Mouse (Mus musculus): Measurements from ENCODE around the gene Rcn3. TPM values are rescaled to one million over a fixed set of nuclear protein-coding genes. Genes with fewer than 3 reads are reported as not detected.
A peak's percentile ranks its signal among the peaks of the same experiment; 100 is the strongest.

Rcn3 gene
- total RNA-seq, 1 experiment = 137 TPM

GRCm38 (mm10) chr7:45093516-45093905, 1.5 kb upstream of the Rcn3 start:
- TF ChIP-seq ZNF384 (IDR thresholded peaks at IDR 0.05; ENCODE audit: low read depth, low read length) (no peak), HCFC1 (IDR thresholded peaks at IDR 0.05; ENCODE audit: borderline replicate concordance, insufficient read depth, low read length) (no peak), MAFK (IDR thresholded peaks at IDR 0.05; ENCODE audit: insufficient read depth, low read depth, low read length) (no peak), CHD2 (IDR thresholded peaks at IDR 0.05; ENCODE audit: low read depth, low read length) (no peak), ZC3H11A (IDR thresholded peaks at IDR 0.05; ENCODE audit: borderline replicate concordance, low read depth, low read length) (no peak)

DNA sequence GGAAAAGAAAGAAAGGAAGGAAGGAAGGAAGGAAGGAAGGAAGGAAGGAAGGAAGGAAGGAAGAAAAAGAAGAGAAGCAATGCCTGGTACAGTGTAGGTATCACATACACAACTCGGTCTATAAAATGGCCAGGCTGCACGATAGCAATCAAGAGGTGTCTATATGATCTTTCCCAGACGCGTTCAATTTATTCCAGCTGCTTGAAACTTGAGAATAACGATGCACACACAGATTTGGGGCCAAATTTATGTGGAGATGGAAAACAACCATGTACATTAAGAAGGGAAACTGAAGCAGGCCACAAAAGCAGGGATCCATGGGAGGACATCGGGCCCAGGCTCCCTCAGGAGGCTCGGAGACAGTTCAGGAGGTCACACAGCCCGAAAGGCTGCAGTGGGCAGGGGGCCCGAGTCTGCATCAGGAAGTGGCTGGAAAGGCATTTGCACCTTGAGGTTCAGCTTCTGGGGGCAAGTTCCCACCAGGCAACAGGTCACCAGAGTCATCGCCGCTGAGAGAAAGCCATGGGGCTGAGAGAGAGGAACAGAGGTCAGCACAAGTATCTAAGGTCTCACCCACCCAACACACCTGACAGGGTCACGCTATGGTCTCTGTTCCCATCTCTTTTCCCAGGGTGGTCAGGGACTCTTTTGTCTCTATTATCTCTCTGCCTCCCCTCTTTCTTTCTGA, 951 bp upstream of the Rcn3 start:
- in situ Hi-C loops (cut with MboI; ENCODE audit: low sequenced_read_pairs in 2 of 2, unreplicated experiment in 2 of 2) = no loop called here
- Histone ChIP-seq H3K9ac (ENCODE audit: insufficient read depth, low read depth, low read length, poor library complexity, severe bottlenecking) (peak overlapping the region; percentile 13; the same call in 1 of the 2 replicates), H3K36me3 (ENCODE audit: control insufficient read depth, insufficient read depth, low read length, poor library complexity, severe bottlenecking) (no peaks in the 10 kb centered on the region), H3K9me3 (ENCODE audit: control insufficient read depth, insufficient read depth, low read depth, low read length) (no peaks in the 10 kb centered on the region), H3K4me3 (ENCODE audit: insufficient read depth in 1 of 2, low read depth in 1 of 2, low read length in 2 of 2, poor library complexity in 1 of 2, severe bottlenecking in 1 of 2) (no peak overlapping the region), H3K27ac (ENCODE audit: insufficient read depth, low read depth, low read length, poor library complexity, severe bottlenecking) (no peak overlapping the region), H3K4me1 (ENCODE audit: control insufficient read depth in 2 of 2, insufficient read depth in 2 of 2, low read length in 2 of 2, poor library complexity in 1 of 2) (peaks cover 4 to 29% of the 10 kb centered on the region in 2 experiments; a peak in 2 of 4 replicates)
- no peak for DNase-seq (ENCODE audit: low read depth, low spot score)
- TF ChIP-seq ZNF384 (IDR thresholded peaks at IDR 0.05; ENCODE audit: low read depth, low read length) = no peak
- no peak for TF ChIP-seq CHD2 (IDR thresholded peaks at IDR 0.05; ENCODE audit: low read depth, low read length)
- no peak for TF ChIP-seq ZC3H11A (IDR thresholded peaks at IDR 0.05; ENCODE audit: borderline replicate concordance, low read depth, low read length)
- TF ChIP-seq HCFC1 (IDR thresholded peaks at IDR 0.05; ENCODE audit: borderline replicate concordance, insufficient read depth, low read length) = no peak
- no peak for TF ChIP-seq MAFK (IDR thresholded peaks at IDR 0.05; ENCODE audit: insufficient read depth, low read depth, low read length)

More at GRCm38 (mm10) chr7:45093516-45093905, 1.5 kb upstream of the Rcn3 start:
- Histone ChIP-seq H3K4me3 (ENCODE audit: insufficient read depth in 1 of 2, low read depth in 1 of 2, low read length in 2 of 2, poor library complexity in 1 of 2, severe bottlenecking in 1 of 2) (no peak overlapping the region; a peak in 1 of 4 replicates), H3K9me3 (ENCODE audit: control insufficient read depth, insufficient read depth, low read depth, low read length) (no peaks in the 10 kb centered on the region), H3K27ac (ENCODE audit: insufficient read depth, low read depth, low read length, poor library complexity, severe bottlenecking) (no peak overlapping the region), H3K4me1 (ENCODE audit: control insufficient read depth in 2 of 2, insufficient read depth in 2 of 2, low read length in 2 of 2, poor library complexity in 1 of 2) (peaks cover 4 to 27% of the 10 kb centered on the region in 2 experiments; a peak in 2 of 4 replicates), H3K9ac (ENCODE audit: insufficient read depth, low read depth, low read length, poor library complexity, severe bottlenecking) (peak overlapping the region; percentile 13; the same call in 1 of the 2 replicates), H3K36me3 (ENCODE audit: control insufficient read depth, insufficient read depth, low read length, poor library complexity, severe bottlenecking) (no peaks in the 10 kb centered on the region)
- in situ Hi-C loops (cut with MboI; ENCODE audit: low sequenced_read_pairs in 2 of 2, unreplicated experiment in 2 of 2) = no loop called here
- DNase-seq (ENCODE audit: low read depth, low spot score) = no peak

- Histone ChIP-seq H3K4me1 (ENCODE audit: control insufficient read depth in 2 of 2, insufficient read depth in 2 of 2, low read length in 2 of 2, poor library complexity in 1 of 2) (peaks cover 4 to 27% of the 10 kb centered on the region in 2 experiments; a peak in 2 of 4 replicates), H3K4me3 (ENCODE audit: insufficient read depth in 1 of 2, low read depth in 1 of 2, low read length in 2 of 2, poor library complexity in 1 of 2, severe bottlenecking in 1 of 2) (peak overlapping the region; percentile 52 to 71), H3K36me3 (ENCODE audit: control insufficient read depth, insufficient read depth, low read length, poor library complexity, severe bottlenecking) (no peaks in the 10 kb centered on the region), H3K9me3 (ENCODE audit: control insufficient read depth, insufficient read depth, low read depth, low read length) (no peaks in the 10 kb centered on the region), H3K27ac (ENCODE audit: insufficient read depth, low read depth, low read length, poor library complexity, severe bottlenecking) (no peak overlapping the region), H3K9ac (ENCODE audit: insufficient read depth, low read depth, low read length, poor library complexity, severe bottlenecking) (peak overlapping the region; percentile 64; the same call in 1 of the 2 replicates)
- in situ Hi-C loops (cut with MboI; ENCODE audit: low sequenced_read_pairs in 2 of 2, unreplicated experiment in 2 of 2) = no loop called here
- DNase-seq (ENCODE audit: low read depth, low spot score) = no peak
- TF ChIP-seq ZC3H11A (IDR thresholded peaks at IDR 0.05; ENCODE audit: borderline replicate concordance, low read depth, low read length) (no peak), CHD2 (IDR thresholded peaks at IDR 0.05; ENCODE audit: low read depth, low read length) (no peak), ZNF384 (IDR thresholded peaks at IDR 0.05; ENCODE audit: low read depth, low read length) (no peak), HCFC1 (IDR thresholded peaks at IDR 0.05; ENCODE audit: borderline replicate concordance, insufficient read depth, low read length) (no peak), MAFK (IDR thresholded peaks at IDR 0.05; ENCODE audit: insufficient read depth, low read depth, low read length) (no peak)
Observed at GRCm38 (mm10) chr7:45091001-45091990, 725 bp downstream of the Rcn3 start.

- Histone ChIP-seq H3K9me3 (ENCODE audit: control insufficient read depth, insufficient read depth, low read depth, low read length) (no peaks in the 10 kb centered on the region), H3K27ac (ENCODE audit: insufficient read depth, low read depth, low read length, poor library complexity, severe bottlenecking) (no peak overlapping the region), H3K36me3 (ENCODE audit: control insufficient read depth, insufficient read depth, low read length, poor library complexity, severe bottlenecking) (no peaks in the 10 kb centered on the region; the same call in 1 of the 2 replicates), H3K4me1 (ENCODE audit: control insufficient read depth in 2 of 2, insufficient read depth in 2 of 2, low read length in 2 of 2, poor library complexity in 1 of 2) (peaks cover 4 to 24% of the 10 kb centered on the region in 2 experiments; a peak in 2 of 4 replicates), H3K4me3 (ENCODE audit: insufficient read depth in 1 of 2, low read depth in 1 of 2, low read length in 2 of 2, poor library complexity in 1 of 2, severe bottlenecking in 1 of 2) (no peak overlapping the region), H3K9ac (ENCODE audit: insufficient read depth, low read depth, low read length, poor library complexity, severe bottlenecking) (no peak overlapping the region)
- TF ChIP-seq ZNF384 (IDR thresholded peaks at IDR 0.05; ENCODE audit: low read depth, low read length) = no peak
- TF ChIP-seq CHD2 (IDR thresholded peaks at IDR 0.05; ENCODE audit: low read depth, low read length) = no peak
- no peak for TF ChIP-seq HCFC1 (IDR thresholded peaks at IDR 0.05; ENCODE audit: borderline replicate concordance, insufficient read depth, low read length)
- TF ChIP-seq ZC3H11A (IDR thresholded peaks at IDR 0.05; ENCODE audit: borderline replicate concordance, low read depth, low read length) = no peak
- no peak for TF ChIP-seq MAFK (IDR thresholded peaks at IDR 0.05; ENCODE audit: insufficient read depth, low read depth, low read length)
- in situ Hi-C loops (cut with MboI; ENCODE audit: low sequenced_read_pairs in 2 of 2, unreplicated experiment in 2 of 2) = no loop called here
- DNase-seq (ENCODE audit: low read depth, low spot score) = no peak
Observed at GRCm38 (mm10) chr7:45090251-45090977, 1.6 kb downstream of the Rcn3 start.
